ENCODE assay signal across 22 mouse cellular contexts in genomic region chr1:167947866-167948265, GRCm38 (mm10).
A peak's percentile ranks its signal among the peaks of the same experiment; 100 is the strongest.
DNase-seq lines count a peak whose midpoint lies in the region; ATAC-seq lines count a peak whose summit lies in the region.
"Had no signal": no experiment of that assay in that cellular context is flagged by ENCODE, and none has a peak within 500 bp of the region (broad histone marks: within the 10 kb centered on the region; RNA-seq: fewer than 3 reads in every experiment).

No protein-coding gene starts in this region.

- H3K9me3 ChIP-seq in hindbrain, embryonic 15.5 days: no peaks in the 10 kb centered on the region
- H3K9me3 ChIP-seq in hindbrain, embryonic 11.5 days (ENCODE audit: control insufficient read depth, low read length): no peaks in the 10 kb centered on the region
- H3K9me3 ChIP-seq in midbrain, embryonic 13.5 days: peaks cover 6% of the 10 kb centered on the region; the same call in 1 of the 2 replicates
- no peaks in the 10 kb centered on the region for H3K9me3 ChIP-seq in midbrain, embryonic 11.5 days (ENCODE audit: control insufficient read depth, low read length)
- H3K9me3 ChIP-seq: embryonic facial prominence, embryonic 15.5 days; heart, embryonic 10.5 days had no signal

- H3K27me3 ChIP-seq in hindbrain, embryonic 15.5 days: no peaks in the 10 kb centered on the region
- no peaks in the 10 kb centered on the region for H3K27me3 ChIP-seq in hindbrain, embryonic 11.5 days (ENCODE audit: control insufficient read depth, insufficient read depth, low read length)
- H3K27me3 ChIP-seq in midbrain, embryonic 13.5 days: 0 out of 2 replicates have a peak, but pooled peaks cover 2% of the 10 kb centered on the region
- H3K27me3 ChIP-seq in midbrain, embryonic 11.5 days (ENCODE audit: control insufficient read depth, insufficient read depth, low read length): no peaks in the 10 kb centered on the region
- H3K27me3 ChIP-seq: embryonic facial prominence, embryonic 15.5 days had no signal

- no peak overlapping the region for H3K9ac ChIP-seq in hindbrain, embryonic 15.5 days
- H3K9ac ChIP-seq in hindbrain, embryonic 11.5 days (ENCODE audit: low read depth, low read length): no peak overlapping the region
- H3K9ac ChIP-seq in midbrain, embryonic 13.5 days (replicated peaks): no peak overlapping the region
- no peak overlapping the region for H3K9ac ChIP-seq in midbrain, embryonic 11.5 days (ENCODE audit: low read length)
- H3K9ac ChIP-seq: embryonic facial prominence, embryonic 15.5 days; hindbrain, embryonic 14.5 days had no signal

- no peak overlapping the region for H3K4me2 ChIP-seq in hindbrain, embryonic 15.5 days
- H3K4me2 ChIP-seq in hindbrain, embryonic 11.5 days (replicated peaks; ENCODE audit: low read depth, low read length): no peak overlapping the region
- no peak overlapping the region for H3K4me2 ChIP-seq in midbrain, embryonic 13.5 days (replicated peaks)
- H3K4me2 ChIP-seq in midbrain, embryonic 11.5 days: no peak overlapping the region
- H3K4me2 ChIP-seq: embryonic facial prominence, embryonic 15.5 days; hindbrain, embryonic 14.5 days had no signal

- no peak overlapping the region for H3K27ac ChIP-seq in hindbrain, embryonic 15.5 days (replicated peaks)
- H3K27ac ChIP-seq in hindbrain, embryonic 11.5 days (ENCODE audit: low read depth, low read length): no peak overlapping the region
- H3K27ac ChIP-seq in midbrain, embryonic 13.5 days: no peak overlapping the region
- H3K27ac ChIP-seq in midbrain, embryonic 11.5 days (ENCODE audit: low read depth, low read length): no peak overlapping the region
- H3K27ac ChIP-seq: embryonic facial prominence, embryonic 15.5 days; forebrain, embryonic 10.5 days; gastrocnemius, adult 2 months; heart, embryonic 10.5 days; hindbrain, embryonic 14.5 days had no signal

- H3K4me3 ChIP-seq in hindbrain, embryonic 15.5 days: no peak overlapping the region
- H3K4me3 ChIP-seq in hindbrain, embryonic 11.5 days (ENCODE audit: low read depth, low read length): no peak overlapping the region
- no peak overlapping the region for H3K4me3 ChIP-seq in midbrain, embryonic 13.5 days (replicated peaks)
- no peak overlapping the region for H3K4me3 ChIP-seq in midbrain, embryonic 11.5 days (ENCODE audit: low read depth, low read length)
- H3K4me3 ChIP-seq: embryonic facial prominence, embryonic 15.5 days; erythroblast, embryonic 14.5 days; forebrain, embryonic 10.5 days; gastrocnemius, adult 2 months; heart, embryonic 10.5 days had no signal

- peaks cover 7% of the 10 kb centered on the region; the same call in 1 of the 2 replicates for H3K4me1 ChIP-seq in hindbrain, embryonic 15.5 days (replicated peaks)
- no peaks in the 10 kb centered on the region for H3K4me1 ChIP-seq in hindbrain, embryonic 11.5 days (replicated peaks; ENCODE audit: control insufficient read depth, insufficient read depth, low read length)
- 0 out of 2 replicates have a peak, but pooled peaks cover 3% of the 10 kb centered on the region for H3K4me1 ChIP-seq in midbrain, embryonic 13.5 days (replicated peaks)
- no peaks in the 10 kb centered on the region for H3K4me1 ChIP-seq in midbrain, embryonic 11.5 days (ENCODE audit: control insufficient read depth, insufficient read depth, low read length)
- H3K4me1 ChIP-seq: embryonic facial prominence, embryonic 15.5 days; heart, embryonic 10.5 days had no signal

- no peak for DNase-seq in hindbrain, embryonic 11.5 days (ENCODE audit: low spot score)
- no peak for DNase-seq in midbrain, embryonic 11.5 days (ENCODE audit: low spot score, missing footprints)
- DNase-seq in lung, postnatal 10 days: peak; percentile 42
- peak; percentile 15 to 74 for DNase-seq in lung, postnatal 4 days
- no peak for DNase-seq in adrenal gland, adult 8-10 months
- no peak for DNase-seq in right cerebral cortex, postnatal 10 days (ENCODE audit: low spot score in 2 of 2)
- DNase-seq: adrenal gland, postnatal 14 days; cerebellum, adult 2 months; cerebellum, postnatal 10 days; embryo, embryonic 11 days; gastrocnemius, adult 2 months; gastrocnemius, postnatal 36 days; heart, adult 18-20 months; heart, postnatal 10 days had no signal

- no peaks in the 10 kb centered on the region for H3K36me3 ChIP-seq in hindbrain, embryonic 15.5 days
- H3K36me3 ChIP-seq in hindbrain, embryonic 11.5 days (ENCODE audit: control insufficient read depth, insufficient read depth, low read length): no peaks in the 10 kb centered on the region
- no peaks in the 10 kb centered on the region for H3K36me3 ChIP-seq in midbrain, embryonic 13.5 days
- H3K36me3 ChIP-seq in midbrain, embryonic 11.5 days (ENCODE audit: control insufficient read depth, insufficient read depth, low read length): no peaks in the 10 kb centered on the region
- H3K36me3 ChIP-seq: embryonic facial prominence, embryonic 15.5 days; forebrain, embryonic 10.5 days; heart, embryonic 10.5 days had no signal

- 74% methylated on average over 7 of the region's 7 CpGs for WGBS in hindbrain, embryonic 15.5 days
- WGBS in hindbrain, embryonic 11.5 days: 78% methylated on average over 7 of the region's 7 CpGs
- WGBS in midbrain, embryonic 13.5 days: 75% methylated on average over 7 of the region's 7 CpGs
- 79% methylated on average over 7 of the region's 7 CpGs for WGBS in midbrain, embryonic 11.5 days

- peak; percentile 65; the same call in 1 of the 2 replicates for ATAC-seq in hindbrain, embryonic 15.5 days (ENCODE audit: low FRiP score, low read depth)
- no peak for ATAC-seq in hindbrain, embryonic 11.5 days (ENCODE audit: low FRiP score)
- ATAC-seq in midbrain, embryonic 13.5 days: peak; percentile 56; the same call in 1 of the 2 replicates
- ATAC-seq in midbrain, embryonic 11.5 days (ENCODE audit: low FRiP score): no peak
- ATAC-seq: forebrain, embryonic 14.5 days had no signal

Comparison
In these comparisons a context has a peak if more than half of its experiments do, and no peak if none do; other contexts are left out.
1. ATAC-seq: peak in hindbrain, embryonic 15.5 days (single experiment) and midbrain, embryonic 13.5 days (single experiment); none in hindbrain, embryonic 11.5 days (single experiment) and midbrain, embryonic 11.5 days (single experiment).
2. DNase-seq: peak in lung, postnatal 10 days (single experiment) and lung, postnatal 4 days (2 of 2); none in hindbrain, embryonic 11.5 days (single experiment), midbrain, embryonic 11.5 days (single experiment), adrenal gland, adult 8-10 months (single experiment) and right cerebral cortex, postnatal 10 days (0 of 2).